Mouse (Mus musculus) small intestine, adult 2 months (tissue): ENCODE data around the gene Tsc22d1. TPM values are rescaled to one million over a fixed set of nuclear protein-coding genes. Genes with fewer than 3 reads are reported as not detected.

Experiments used
- H3K27ac ChIP-seq: fragments of 200-500 bp; 2 replicates; pipeline ENCODE4 v1.5.1; 2012; ENCODE audit warnings: low read depth, low read length, control low read depth, inconsistent platforms; ENCODE audit not compliant: insufficient read depth
- H3K27me3 ChIP-seq: fragments of 200-500 bp; 2 replicates; pipeline ENCODE4 v1.6.1; 2012; ENCODE audit warnings: mild to moderate bottlenecking, moderate library complexity, low read length, inconsistent platforms; ENCODE audit not compliant: control insufficient read depth, insufficient read depth
- H3K36me3 ChIP-seq: fragments of 200-500 bp; 2 replicates; pipeline ENCODE4 v1.6.1; 2012; ENCODE audit warnings: mild to moderate bottlenecking, low read length, control low read depth, inconsistent platforms; ENCODE audit not compliant: control insufficient read depth, insufficient read depth
- H3K4me1 ChIP-seq: fragments of 200-500 bp; 2 replicates; pipeline ENCODE4 v1.6.1; 2012; ENCODE audit warnings: low read length, inconsistent platforms, mixed read lengths; ENCODE audit not compliant: control insufficient read depth, insufficient read depth, insufficient read length
- H3K4me3 ChIP-seq: fragments of 200-500 bp; 2 replicates; pipeline ENCODE4 v1.5.1; 2012; ENCODE audit warnings: low read depth, mild to moderate bottlenecking, control low read depth, inconsistent platforms, low read length, moderate library complexity
- CTCF ChIP-seq: fragments of 200-500 bp; IDR thresholded peaks from 2 replicates; pipeline ENCODE4 v1.5.1; 2012; ENCODE audit warnings: low read depth, mild to moderate bottlenecking, control low read depth, inconsistent platforms, low read length, moderate library complexity, mixed read lengths; ENCODE audit not compliant: insufficient replicate concordance, insufficient read length; ENCODE audit errors: extremely low read depth
- POLR2A ChIP-seq: fragments of 200-500 bp; IDR thresholded peaks from 2 replicates; pipeline ENCODE4 v1.6.1; 2012; ENCODE audit warnings: low read depth, mild to moderate bottlenecking, control low read depth, inconsistent platforms, low read length, moderate library complexity
- WGBS: fragments of 180-500 bp; shearing (Covaris S2); methylation state at CpG from one replicate; pipeline ENCODE4 v1.1.7; 2018; 5-methylcytosine and 5-hydroxymethylcytosine counted together
- polyA plus RNA-seq: library from polyadenylated mRNA; depleted of rRNA; stranded (reverse); fragments of >200 nt; gene quantifications from 2 replicates; pipeline ENCODE4 v1.2.3, GENCODE M21; 2012

Tsc22d1 gene
- polyA plus RNA-seq, 1 experiment: 254 TPM

GRCm38 (mm10) chr14:76472487-76472886 lies 57.7 kb downstream of the Tsc22d1 start:
- H3K4me1 ChIP-seq: no peaks in the 10 kb centered on the region
- no peak overlapping the region for H3K4me3 ChIP-seq
- 83% methylated on average over 8 of the region's 8 CpGs for WGBS
- H3K27me3 ChIP-seq: no peaks in the 10 kb centered on the region
- no peak for TF ChIP-seq POLR2A
- no peak for TF ChIP-seq CTCF
- H3K36me3 ChIP-seq: no peaks in the 10 kb centered on the region
- H3K27ac ChIP-seq: no peak overlapping the region

GRCm38 (mm10) chr14:76473404-76473803 lies 58.6 kb downstream of the Tsc22d1 start:
- Histone ChIP-seq H3K4me1 (peaks cover 2% of the 10 kb centered on the region; the same call in 1 of the 2 replicates), H3K4me3 (no peak overlapping the region), H3K27me3 (no peaks in the 10 kb centered on the region), H3K36me3 (no peaks in the 10 kb centered on the region), H3K27ac (no peak overlapping the region)
- TF ChIP-seq CTCF: no peak
- TF ChIP-seq POLR2A: no peak
- WGBS: 14% methylated on average over 2 of the region's 2 CpGs

- 15% methylated on average over 1 of the region's 1 CpGs for WGBS
- H3K36me3 ChIP-seq: no peaks in the 10 kb centered on the region
- TF ChIP-seq POLR2A (no peak), CTCF (no peak)
- no peak overlapping the region for H3K4me3 ChIP-seq
- H3K27me3 ChIP-seq: no peaks in the 10 kb centered on the region
- no peak overlapping the region for H3K27ac ChIP-seq
- peaks cover 3% of the 10 kb centered on the region; the same call in 1 of the 2 replicates for H3K4me1 ChIP-seq
Observed at GRCm38 (mm10) chr14:76474165-76474564, 59.4 kb downstream of the Tsc22d1 start.

GRCm38 (mm10) chr14:76476770-76477169 lies 62.0 kb downstream of the Tsc22d1 start:
- Histone ChIP-seq H3K4me3 (no peak overlapping the region), H3K36me3 (no peaks in the 10 kb centered on the region), H3K4me1 (peaks cover 8% of the 10 kb centered on the region), H3K27ac (no peak overlapping the region), H3K27me3 (no peaks in the 10 kb centered on the region)
- TF ChIP-seq CTCF (no peak), POLR2A (no peak)
- 32% methylated on average over 4 of the region's 4 CpGs for WGBS

GRCm38 (mm10) chr14:76478076-76478475 lies 63.3 kb downstream of the Tsc22d1 start:
- Histone ChIP-seq H3K36me3 (no peaks in the 10 kb centered on the region), H3K27ac (no peak overlapping the region), H3K27me3 (no peaks in the 10 kb centered on the region), H3K4me3 (no peak overlapping the region), H3K4me1 (peaks cover 8% of the 10 kb centered on the region)
- no peak for TF ChIP-seq POLR2A
- no peak for TF ChIP-seq CTCF
- 94% methylated on average over 2 of the region's 2 CpGs for WGBS

- Histone ChIP-seq H3K27ac (no peak overlapping the region), H3K27me3 (no peaks in the 10 kb centered on the region), H3K4me3 (no peak overlapping the region), H3K36me3 (no peaks in the 10 kb centered on the region), H3K4me1 (peaks cover 8% of the 10 kb centered on the region)
- WGBS: 40% methylated on average over 6 of the region's 6 CpGs
- TF ChIP-seq CTCF (no peak), POLR2A (no peak)
Observed at GRCm38 (mm10) chr14:76478616-76479015, 63.9 kb downstream of the Tsc22d1 start.

GRCm38 (mm10) chr14:76479867-76480266 lies 65.1 kb downstream of the Tsc22d1 start:
- 9% methylated on average over 6 of the region's 6 CpGs for WGBS
- Histone ChIP-seq H3K27ac (peak overlapping the region; percentile 10; the same call in 1 of the 2 replicates), H3K4me1 (peaks cover 10% of the 10 kb centered on the region), H3K36me3 (no peaks in the 10 kb centered on the region), H3K4me3 (no peak overlapping the region), H3K27me3 (no peaks in the 10 kb centered on the region)
- TF ChIP-seq CTCF (no peak), POLR2A (no peak)
